Mouse (Mus musculus) layer of hippocampus, postnatal 36 days (tissue): ENCODE results near the gene Milr1. TPM values are rescaled to one million over a fixed set of nuclear protein-coding genes. Genes with fewer than 3 reads are reported as not detected.

Experiments
- DNase-seq, 2 experiments: peaks; one replicate each; pipeline ENCODE4 v3.0.0; 2022
- microRNA-seq, 2 experiments: library from miRNA; unstranded; fragments of <30 nt; microRNA quantifications; one replicate each; pipeline ENCODE4 v1.2.0; 2021
- total RNA-seq, 2 experiments: library from RNA; stranded (reverse); gene quantifications; 2 replicates each; pipeline ENCODE4 v1.2.3; 2021

Gene Milr1
- total RNA-seq, 2 experiments from 2014 or later: not detected

DNA sequence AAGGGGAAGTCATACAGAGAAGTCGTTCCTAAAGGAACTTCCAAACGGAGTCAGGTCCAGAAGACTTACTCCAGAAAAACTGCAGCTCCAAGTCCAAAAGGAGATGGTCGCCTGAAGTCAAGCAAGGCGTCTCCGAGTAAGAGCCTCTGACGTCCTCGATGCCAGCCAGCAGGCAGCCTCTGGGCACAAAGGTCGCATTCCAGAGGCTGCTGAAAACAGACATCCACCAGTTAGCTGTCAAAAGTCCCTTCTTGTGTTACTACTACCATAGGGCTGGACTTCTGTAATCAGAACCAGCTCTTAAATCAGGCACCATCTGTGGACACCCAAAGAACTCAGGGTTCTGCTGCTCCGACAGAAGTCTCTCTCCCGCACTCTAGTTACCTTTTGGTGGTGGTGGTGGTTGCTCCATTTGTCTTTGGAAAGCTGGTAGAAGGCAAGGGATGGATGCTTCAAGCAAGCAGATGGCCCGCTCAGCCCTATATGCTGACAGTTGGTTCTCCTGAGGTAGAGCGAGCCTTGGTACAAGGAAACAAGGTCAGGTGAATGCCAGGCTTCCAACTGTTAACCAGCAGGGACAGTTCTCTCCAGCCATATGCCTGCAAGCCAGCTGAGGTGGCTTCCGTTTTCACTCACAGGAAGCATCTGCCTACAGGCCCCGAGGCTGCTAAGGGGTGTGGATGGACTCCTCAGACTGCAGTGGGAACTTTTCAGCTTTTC is 63.7 kb downstream of the Milr1 start:
- DNase-seq: no peak

DNA sequence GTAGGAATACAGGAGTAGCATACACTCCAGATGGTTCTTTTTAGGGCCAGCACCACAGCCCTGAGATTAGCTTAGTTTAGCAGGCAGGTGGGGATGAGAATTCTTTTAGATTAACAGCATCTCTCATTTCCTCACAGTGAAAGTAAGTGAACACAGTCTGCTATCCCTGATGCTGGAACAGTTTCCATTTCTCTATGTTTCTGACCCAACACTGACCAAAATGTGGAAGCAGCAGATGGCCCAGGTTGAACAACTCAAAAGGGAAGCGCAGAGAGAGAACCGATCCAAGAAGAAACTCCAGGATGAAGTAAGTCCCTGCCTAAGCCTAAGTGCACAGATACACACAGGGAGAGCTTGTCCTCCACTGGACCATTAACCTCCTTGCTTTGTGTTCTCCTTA is 64.3 kb downstream of the Milr1 start:
- DNase-seq: no peak

DNA sequence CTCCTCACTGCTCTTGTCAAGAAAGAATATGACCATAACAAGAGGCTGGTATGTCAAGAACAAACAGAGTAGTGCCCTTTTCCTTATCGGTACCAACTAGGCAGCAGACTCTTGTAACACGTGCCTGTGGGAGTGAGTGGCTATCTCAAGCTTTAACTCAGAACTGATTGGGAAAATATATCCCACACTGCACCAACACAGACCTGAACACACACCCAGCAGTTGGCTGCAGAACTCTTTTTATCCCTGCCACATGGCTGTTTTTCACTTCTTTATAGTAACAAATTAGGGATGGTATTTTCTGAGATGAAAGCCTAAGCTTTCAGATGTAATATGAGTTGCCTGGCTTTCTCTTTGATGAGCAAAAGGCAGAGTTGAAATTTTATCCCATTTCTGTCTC is 64.7 kb downstream of the Milr1 start:
- no peak for DNase-seq

DNA sequence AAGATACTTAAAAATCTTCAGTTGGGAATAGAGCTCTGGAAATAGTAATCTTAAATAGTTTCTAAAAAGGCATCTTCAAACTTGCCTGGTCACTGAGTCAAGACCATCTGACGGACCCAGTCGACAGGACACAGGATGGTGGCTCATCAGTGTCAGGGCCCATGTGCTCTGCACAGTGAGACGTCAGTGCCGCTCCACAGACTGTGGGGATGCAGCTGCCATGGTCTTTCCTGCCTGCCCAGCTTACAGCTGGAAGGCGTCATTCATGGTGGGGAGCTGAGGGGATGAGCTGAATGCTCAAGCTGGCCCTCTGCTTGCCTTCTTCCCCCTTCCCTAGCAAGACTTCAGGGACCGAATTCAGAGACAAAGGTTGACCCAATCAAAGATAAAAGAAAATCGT is 65.3 kb downstream of the Milr1 start:
- DNase-seq: no peak

DNA sequence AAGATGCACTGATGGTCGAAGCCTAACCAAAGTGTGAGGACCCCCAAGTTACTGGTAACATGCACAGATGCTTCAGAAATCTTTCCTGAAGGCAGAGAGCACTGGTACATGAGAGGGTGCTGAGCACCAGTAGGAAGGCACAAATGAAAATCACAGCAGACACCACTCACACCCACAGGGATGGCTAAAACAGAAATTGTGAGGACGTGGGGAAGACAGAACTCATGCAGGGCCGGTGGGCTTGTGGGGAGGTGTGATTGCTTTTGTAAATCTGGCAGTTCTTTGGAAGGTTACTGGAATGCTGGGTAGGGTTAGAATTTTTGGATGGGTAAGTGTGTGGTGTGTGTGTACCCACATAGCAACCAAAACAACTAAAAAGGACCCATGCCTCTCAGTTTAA is 66.1 kb downstream of the Milr1 start:
- no peak for DNase-seq

DNA sequence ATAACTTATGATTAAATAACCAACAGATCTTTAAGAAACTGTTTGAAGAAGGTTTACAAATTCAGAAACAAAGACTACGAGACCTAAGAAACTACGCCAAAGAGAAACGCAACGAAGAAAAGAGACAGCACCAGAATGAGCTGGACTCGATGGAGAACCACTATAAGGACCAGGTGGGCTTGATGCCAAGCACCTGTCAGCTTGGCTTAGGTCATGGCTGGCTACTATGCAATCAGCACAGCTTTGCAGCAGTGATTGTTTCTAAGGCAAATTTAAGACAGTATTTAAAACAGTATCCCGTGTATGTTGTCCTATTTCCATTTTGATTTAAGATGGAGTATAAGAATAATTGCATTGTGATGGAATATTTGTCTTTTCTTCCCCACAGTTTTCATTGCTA is 66.8 kb downstream of the Milr1 start:
- DNase-seq: no peak

DNA sequence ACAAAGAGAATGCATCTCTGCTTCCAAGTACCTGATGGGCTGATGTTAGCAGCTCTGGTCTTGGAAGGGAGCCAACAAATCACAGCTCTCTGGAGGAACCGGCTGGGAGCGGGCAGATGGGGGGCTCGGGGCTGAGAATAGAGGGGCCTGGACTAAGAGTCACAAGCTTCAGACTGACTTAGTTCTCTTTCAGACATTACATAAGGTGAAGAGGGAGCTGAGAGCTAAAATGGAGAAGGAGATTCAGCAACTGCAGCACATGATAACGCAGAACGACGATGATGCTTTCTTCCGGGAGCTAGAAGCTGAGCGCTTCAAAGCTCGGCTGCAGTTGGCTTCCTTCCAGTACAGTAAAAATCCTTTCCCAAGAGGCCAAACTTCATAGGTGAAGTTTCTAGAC is 67.3 kb downstream of the Milr1 start:
- DNase-seq: no peak

Small RNA genes lying within 50 kb of the gene (microRNA-seq; reads per million reads assigned to microRNA genes)
- gene Gm25994 (0 reads per million in 2 experiments), gene Mir3064 (9.5 to 17.9 reads per million in 2 experiments)

Other genes starting within 250 kb of the Milr1 start
- 100 to 1,000 TPM; 135 to 146 TPM for gene Tex2, start 137.8 kb upstream of the Milr1 start, total RNA-seq
- 10 to 100 TPM; 15.5 to 18.0 TPM for gene Pecam1, start 598 bp upstream of the Milr1 start, total RNA-seq
- 1 to 10 TPM; 4.8 to 5.1 TPM for gene Polg2, start 28.3 kb downstream of the Milr1 start, total RNA-seq
- gene Ddx5, start 38.0 kb downstream of the Milr1 start, total RNA-seq: 100 to 1,000 TPM; 814 to 831 TPM
- gene Cep95, start 38.0 kb downstream of the Milr1 start, total RNA-seq: 10 to 100 TPM; 10.4 to 14.9 TPM
- 10 to 100 TPM; 30.4 to 33.4 TPM for gene Smurf2, start 169.5 kb downstream of the Milr1 start, total RNA-seq
- gene Kpna2, start 248.3 kb downstream of the Milr1 start, total RNA-seq: 10 to 100 TPM; 21.5 to 25.2 TPM